Mouse (Mus musculus) adipocyte (in vitro differentiated cells): ENCODE results near the gene Agtpbp1.
A peak's percentile ranks its signal among the peaks of the same experiment; 100 is the strongest.
"Not testable (repeated sequence)": the region's sequence is repeated elsewhere in the genome, so short reads cannot be mapped to it uniquely, and the experiment has no call there.

Experiments
- DNase-seq: peaks from one replicate; pipeline ENCODE4 v3.0.0-alpha.2; 2016; ENCODE audit warnings: low spot score

Gene Agtpbp1

GRCm38 (mm10) chr13:59584947-59585647, at the start of gene Agtpbp1, which contains the start of gene Naa35:
TSS of gene Agtpbp1 (minus strand) at chr13:59585227.
TSS of gene Naa35 (plus strand) at chr13:59585259.
- DNase-seq: peak; percentile 99

GRCm38 (mm10) chr13:59634637-59635036, 49.6 kb upstream of the Agtpbp1 start:
- no peak for DNase-seq

- no peak for DNase-seq
Observed at GRCm38 (mm10) chr13:59626739-59627138, 41.7 kb upstream of the Agtpbp1 start.

- no peak for DNase-seq
Observed at GRCm38 (mm10) chr13:59624903-59625302, 39.9 kb upstream of the Agtpbp1 start.

GRCm38 (mm10) chr13:59624389-59624788, 39.4 kb upstream of the Agtpbp1 start:
- DNase-seq: no peak

GRCm38 (mm10) chr13:59621643-59622489, 36.8 kb upstream of the Agtpbp1 start:
- DNase-seq: no peak

GRCm38 (mm10) chr13:59618463-59618862, 33.4 kb upstream of the Agtpbp1 start:
- no peak for DNase-seq

GRCm38 (mm10) chr13:59615554-59615953, 30.5 kb upstream of the Agtpbp1 start:
- DNase-seq: no peak

- DNase-seq: no peak
Observed at GRCm38 (mm10) chr13:59615152-59615551, 30.1 kb upstream of the Agtpbp1 start.

- no peak for DNase-seq
Observed at GRCm38 (mm10) chr13:59613868-59614267, 28.8 kb upstream of the Agtpbp1 start.

GRCm38 (mm10) chr13:59610437-59610836, 25.4 kb upstream of the Agtpbp1 start:
- DNase-seq: no peak

- no peak for DNase-seq
Observed at GRCm38 (mm10) chr13:59609885-59610284, 24.9 kb upstream of the Agtpbp1 start.

- DNase-seq: no peak
Observed at GRCm38 (mm10) chr13:59605221-59605922, 20.3 kb upstream of the Agtpbp1 start.

GRCm38 (mm10) chr13:59604511-59604910, 19.5 kb upstream of the Agtpbp1 start:
- DNase-seq: no peak

- no peak for DNase-seq
Observed at GRCm38 (mm10) chr13:59603096-59603495, 18.1 kb upstream of the Agtpbp1 start.

GRCm38 (mm10) chr13:59592630-59593029, 7.6 kb upstream of the Agtpbp1 start:
- no peak for DNase-seq

- DNase-seq: not testable (repeated sequence)
Observed at GRCm38 (mm10) chr13:59592058-59592457, 7.0 kb upstream of the Agtpbp1 start.

- no peak for DNase-seq
Observed at GRCm38 (mm10) chr13:59590691-59591090, 5.7 kb upstream of the Agtpbp1 start.

- DNase-seq: no peak
Observed at GRCm38 (mm10) chr13:59589672-59590071, 4.6 kb upstream of the Agtpbp1 start.

GRCm38 (mm10) chr13:59587201-59587600, 2.2 kb upstream of the Agtpbp1 start:
- no peak for DNase-seq

GRCm38 (mm10) chr13:59585648-59586005, 600 bp upstream of the Agtpbp1 start:
- peak; percentile 40 for DNase-seq

- DNase-seq: no peak
Observed at GRCm38 (mm10) chr13:59584481-59584880, 546 bp downstream of the Agtpbp1 start.

- no peak for DNase-seq
Observed at GRCm38 (mm10) chr13:59580954-59581353, 4.1 kb downstream of the Agtpbp1 start.
